Mouse (Mus musculus) skeletal muscle tissue, adult 2 months (tissue): ENCODE results near the gene Trappc10.
"Not testable (repeated sequence)": the region's sequence is repeated elsewhere in the genome, so short reads cannot be mapped to it uniquely, and the experiment has no call there.

Experiments used
- DNase-seq: peaks from one replicate; pipeline ENCODE4 v3.0.0-alpha.2; 2012; ENCODE audit warnings: low read depth, low spot score

The Trappc10 gene

DNA sequence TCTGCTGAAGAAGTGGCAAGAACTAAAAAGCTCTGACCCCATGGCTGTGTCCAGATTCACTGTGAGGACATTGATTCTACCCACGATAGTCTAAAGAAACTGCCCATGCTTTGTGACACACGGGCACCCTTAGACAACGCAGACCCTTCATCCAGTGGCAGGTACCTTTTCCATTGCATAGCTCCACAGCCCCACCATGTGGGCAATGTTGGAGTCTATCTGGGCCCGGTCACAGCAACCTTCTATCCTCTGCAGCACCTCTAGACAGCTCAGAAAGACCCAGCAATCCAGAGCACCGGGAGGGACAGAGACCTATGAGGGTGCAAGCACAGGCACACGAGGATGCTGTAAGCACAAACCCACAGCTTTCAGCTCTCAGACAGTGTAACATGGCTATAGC, 33.1 kb downstream of the Trappc10 start:
- no peak for DNase-seq

DNA sequence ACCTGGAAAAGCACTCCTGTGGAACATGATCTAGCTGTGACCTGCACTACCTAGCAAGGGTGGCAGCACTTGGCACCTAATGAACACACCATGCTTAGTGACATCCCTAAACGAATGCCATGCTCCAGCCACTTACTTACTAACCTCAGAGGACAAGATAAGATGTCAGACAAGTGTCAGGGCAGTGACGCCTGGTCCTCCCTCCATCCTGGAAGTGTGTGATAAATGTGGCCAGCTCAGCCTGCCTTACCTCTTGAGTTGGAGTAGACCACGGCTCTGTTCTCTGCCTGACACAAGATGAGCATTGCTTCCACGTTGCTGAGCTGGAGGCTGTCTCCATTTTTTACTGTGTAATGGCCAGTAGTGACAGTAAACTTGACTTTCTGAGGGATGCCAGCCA, 43.3 kb downstream of the Trappc10 start:
- DNase-seq = no peak

DNA sequence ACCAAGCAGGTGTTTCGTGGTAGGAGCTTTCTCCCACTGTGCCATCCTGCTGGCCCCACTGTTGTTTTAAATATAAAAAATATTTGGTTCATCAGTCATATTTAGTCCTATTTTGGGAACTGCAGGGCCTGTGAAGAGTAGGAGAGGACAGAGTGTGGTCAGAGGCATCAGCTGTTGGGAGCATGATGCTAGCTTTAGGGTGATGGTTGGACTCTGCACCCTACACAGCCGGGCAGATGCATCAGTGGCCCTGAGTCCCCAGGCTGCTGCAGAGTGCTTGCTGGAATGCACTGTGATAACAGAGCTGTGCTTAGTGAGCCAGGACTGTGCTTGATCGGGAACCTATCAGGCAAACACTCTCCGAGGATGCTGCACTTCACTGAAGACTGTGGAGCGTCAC, 51.5 kb downstream of the Trappc10 start:
- no peak for DNase-seq

DNA sequence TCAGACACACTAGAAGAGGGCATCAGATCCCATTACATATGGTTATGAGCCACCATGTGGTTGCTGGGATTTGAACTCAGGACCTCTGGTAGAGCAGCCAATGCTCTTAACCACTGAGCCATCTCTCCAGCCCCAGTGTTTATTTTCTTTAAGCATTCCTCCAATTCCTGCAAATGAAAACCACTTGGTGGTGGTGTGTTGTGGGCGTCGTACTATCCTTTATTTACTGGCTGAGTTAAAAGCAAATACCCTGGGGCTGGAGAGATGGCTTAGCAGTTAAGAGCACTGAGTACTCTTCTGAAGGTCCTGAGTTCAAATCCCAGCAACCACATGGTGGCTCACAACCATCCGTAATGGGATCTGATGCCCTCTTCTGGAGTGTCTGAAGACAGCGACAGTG, 58.4 kb downstream of the Trappc10 start:
- DNase-seq = not testable (repeated sequence)

DNA sequence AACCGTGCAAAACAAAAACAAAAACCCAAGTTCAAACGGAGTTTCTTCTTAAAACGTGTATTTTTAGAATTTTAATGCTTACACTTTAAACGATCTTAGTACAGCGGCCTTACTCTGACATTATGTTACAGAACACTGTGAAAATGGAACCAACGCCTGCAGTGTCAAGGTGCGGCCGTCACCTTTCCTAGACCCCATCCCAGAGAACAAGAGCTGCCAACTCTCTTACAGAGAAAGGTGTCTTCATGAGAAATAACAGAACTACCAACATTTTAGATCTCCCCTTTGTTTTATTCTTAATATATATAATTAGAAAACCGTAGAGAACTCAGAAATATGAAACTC, 59.1 kb downstream of the Trappc10 start:
- DNase-seq = no peak

DNA sequence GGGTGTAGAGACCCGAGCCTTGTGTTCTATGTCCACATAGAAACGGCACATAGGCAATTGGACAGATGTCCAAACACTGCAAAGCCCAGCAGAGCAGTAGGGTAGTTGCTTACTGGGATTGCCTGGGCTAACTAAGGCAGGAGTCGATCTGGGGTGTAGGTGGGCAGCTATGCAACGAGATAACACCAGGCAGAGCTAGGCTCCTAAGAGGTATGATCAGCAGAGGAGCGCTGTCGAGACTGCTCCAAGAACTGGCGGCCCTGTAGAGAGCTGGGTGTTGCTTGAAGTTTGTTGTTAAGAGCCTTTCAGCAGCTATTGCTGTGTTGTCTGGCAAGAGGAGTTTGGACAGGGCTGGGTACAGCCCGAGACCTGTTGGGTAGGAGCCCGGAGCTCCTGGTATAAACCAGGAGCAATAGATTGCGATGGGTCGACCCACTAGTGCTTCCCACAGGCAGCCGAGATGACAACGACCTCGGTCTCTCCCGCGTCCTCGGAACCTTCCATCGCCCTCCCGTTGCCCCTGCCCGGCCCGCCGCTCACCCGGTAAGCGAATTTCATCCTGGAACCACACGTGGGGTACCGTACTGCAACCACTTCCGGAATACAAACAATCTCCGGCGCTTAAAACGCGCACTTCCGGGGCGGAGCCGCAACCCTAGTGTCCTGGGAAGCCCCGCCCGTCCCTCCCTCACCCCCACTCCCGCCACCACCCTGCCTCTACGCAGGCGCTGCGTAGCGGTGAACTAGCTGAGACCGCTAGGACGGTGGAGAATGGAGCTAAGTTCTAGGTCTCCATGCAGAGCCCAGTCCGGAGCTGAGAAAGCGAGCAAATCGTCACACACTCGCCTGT, 59.7 kb downstream of the Trappc10 start, which contains the start of gene Pwp2:
TSS of gene Pwp2 (minus strand) at position 619 of the 850 bp plus-strand sequence.
- DNase-seq = peak; percentile 91

DNA sequence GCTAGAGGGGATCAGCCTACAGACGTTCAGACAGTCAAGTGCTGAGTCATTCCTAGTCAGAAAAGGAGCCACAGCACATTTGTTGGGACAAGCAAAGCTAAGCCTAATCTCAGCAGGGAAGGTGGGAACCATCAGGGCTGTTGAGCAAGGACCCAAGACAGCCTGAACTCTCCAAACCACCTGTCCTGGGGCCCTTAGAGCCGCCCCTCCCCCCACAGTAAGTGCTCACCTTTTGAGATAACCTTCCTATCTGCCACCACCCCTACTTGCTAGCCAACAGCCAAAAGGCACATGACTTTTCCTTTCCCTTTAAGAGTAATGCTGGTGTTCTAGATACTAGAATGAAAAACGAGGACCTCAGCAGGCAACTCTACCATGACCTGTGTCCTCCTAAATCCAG, 60.9 kb downstream of the Trappc10 start:
- DNase-seq = no peak

DNA sequence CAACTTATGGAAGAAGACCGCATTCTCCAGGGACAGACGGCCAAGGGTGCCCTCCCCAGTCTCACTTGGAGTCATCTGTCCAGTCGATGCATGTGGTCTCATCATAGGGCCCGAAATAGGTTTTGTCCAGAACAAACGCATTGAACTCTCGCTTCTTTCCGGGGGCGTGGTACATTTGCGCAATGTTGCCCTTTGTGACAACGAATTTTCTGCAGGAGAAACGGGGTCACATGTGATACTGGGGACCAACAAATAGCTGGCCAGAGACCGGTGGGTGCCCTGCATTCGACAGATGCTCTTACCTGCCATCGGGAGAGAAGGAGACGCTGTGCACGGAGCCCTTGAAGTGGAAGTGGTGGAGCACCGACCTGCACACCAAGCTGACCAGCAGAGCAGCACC, 62.1 kb downstream of the Trappc10 start:
- no peak for DNase-seq

DNA sequence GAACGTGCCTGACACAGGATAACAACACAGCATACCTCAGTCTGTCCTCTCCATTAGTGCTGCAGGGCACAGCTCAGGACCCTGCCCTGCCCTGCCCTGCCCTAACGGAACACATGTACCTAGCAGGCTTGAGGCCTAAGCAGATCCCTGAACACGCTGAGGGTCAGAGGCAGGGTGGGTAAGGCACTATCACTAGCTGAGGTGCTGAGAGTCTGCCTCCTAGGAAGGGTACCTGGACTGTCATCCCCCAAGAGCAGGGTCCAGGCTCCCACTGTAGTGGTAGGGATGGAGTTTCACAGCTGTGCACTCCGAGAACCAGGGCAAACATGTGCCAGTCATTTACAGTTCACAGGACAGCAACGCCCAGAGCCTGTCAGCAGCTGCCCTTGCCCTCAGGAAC, 70.0 kb downstream of the Trappc10 start:
- no peak for DNase-seq

DNA sequence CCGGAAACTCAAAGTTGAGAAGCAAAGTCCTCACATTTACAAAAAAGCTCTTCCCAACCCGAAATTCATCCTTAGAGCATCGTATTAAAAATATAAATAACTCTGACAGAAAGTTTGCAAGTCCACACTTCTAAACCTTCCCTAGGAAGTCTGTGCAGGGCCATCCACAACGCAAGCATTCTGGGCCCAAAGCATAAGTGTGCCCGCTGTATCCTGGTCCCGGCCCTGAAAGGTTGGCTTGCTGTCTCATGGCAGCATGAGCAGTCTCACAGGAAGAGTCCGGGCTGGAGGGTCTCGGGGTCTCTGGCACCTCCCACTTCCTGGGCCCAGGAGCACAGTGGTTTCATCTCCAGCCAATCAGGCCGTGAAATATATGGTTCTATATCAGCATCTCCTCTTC, 72.9 kb downstream of the Trappc10 start:
- no peak for DNase-seq

DNA sequence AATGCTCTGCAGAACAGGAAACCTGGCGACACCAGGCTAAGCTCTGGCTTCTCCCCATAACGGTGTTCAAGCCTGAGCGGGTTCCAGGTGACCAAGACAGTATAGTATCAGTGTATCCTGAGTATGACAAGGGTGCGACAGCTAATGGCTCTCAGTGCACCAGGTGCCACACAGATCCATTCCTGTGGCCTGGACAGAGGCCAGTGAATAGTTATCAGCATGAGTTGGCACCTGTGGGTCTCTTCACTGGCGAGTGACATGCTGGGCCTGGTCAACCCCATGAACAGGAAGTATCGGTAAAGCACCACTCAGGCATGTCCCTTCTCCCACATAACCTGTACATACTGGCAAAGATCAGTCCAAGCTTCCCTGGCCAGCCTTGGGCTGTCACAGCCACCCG, 73.4 kb downstream of the Trappc10 start:
- no peak for DNase-seq

DNA sequence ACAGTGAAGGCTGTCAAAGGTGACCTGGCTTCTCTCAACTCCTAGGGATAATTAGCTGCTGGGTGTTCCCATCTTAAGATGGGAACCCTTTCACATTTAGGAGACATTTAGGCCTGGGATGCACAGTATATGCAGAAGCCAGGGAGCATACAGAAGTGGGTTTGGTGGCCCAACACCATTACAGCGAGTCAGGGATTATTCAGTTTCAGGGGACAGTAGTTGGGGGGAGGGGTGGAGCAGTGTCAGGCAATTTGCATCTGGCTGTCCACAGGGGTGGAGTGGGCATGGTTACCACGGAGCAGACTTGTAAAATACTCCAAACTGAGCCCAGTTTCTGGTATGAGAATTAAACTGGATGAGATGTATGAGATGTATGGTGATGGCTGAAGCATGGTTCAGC, 74.0 kb downstream of the Trappc10 start:
- no peak for DNase-seq

DNA sequence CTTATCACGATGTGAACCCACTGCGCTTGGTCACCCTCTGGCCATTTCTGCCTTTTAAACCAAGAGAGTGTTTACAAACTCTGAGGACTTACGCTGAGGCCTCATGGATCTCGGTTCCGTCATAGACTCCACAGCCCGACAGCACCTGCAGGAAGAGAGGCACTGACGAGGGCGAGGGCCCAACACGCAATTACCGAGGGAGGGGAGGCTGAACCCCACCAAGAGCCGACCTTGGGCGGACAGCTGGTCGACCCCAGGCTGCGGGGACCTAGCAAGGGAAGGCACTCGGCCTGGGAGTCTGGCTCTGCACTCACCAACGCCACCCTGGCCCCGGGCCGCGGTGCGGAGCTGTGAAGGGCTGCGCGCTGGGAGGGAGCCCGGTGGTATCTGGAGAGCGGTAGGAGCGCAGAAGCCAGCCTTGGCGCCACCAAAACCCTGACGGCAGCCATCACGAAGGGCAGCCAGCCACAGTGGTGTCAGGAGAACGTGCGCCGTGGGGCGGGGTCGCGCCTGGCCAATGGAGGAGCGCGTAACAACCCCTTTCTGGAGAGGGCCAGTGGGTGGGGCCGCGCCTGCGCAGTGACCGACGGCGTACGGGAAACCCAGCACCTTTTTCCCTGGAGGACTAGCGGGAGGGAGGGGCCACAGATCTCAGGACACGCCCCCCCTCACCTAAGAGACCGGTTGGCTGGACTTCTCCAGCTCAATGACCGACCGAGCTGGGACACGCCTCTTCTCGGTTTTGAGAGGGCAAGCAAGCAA, 75.0 kb downstream of the Trappc10 start, which contains the start of gene D10Jhu81e:
TSS of gene D10Jhu81e (minus strand) at position 502 of the 762 bp plus-strand sequence.
- DNase-seq = peak; percentile 98

DNA sequence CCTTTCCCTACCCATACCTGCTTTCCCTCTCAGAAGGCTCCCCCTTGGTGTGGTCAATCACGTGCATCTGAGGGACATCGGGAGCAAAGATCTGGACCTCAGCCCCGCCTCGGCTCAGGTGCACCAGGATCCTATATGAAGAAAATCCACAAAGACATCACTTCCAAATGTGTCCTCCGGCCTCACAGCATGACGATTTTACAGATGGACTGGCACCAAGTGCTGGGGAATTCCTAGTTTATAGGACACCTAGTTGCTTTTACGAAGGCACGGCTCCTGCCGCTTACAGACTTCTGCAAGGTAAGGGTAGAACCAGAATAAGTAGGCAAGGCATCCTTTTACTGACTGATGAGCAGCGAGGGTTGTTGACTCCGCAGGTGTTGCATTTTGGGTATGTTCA, 75.6 kb downstream of the Trappc10 start:
- DNase-seq = no peak

DNA sequence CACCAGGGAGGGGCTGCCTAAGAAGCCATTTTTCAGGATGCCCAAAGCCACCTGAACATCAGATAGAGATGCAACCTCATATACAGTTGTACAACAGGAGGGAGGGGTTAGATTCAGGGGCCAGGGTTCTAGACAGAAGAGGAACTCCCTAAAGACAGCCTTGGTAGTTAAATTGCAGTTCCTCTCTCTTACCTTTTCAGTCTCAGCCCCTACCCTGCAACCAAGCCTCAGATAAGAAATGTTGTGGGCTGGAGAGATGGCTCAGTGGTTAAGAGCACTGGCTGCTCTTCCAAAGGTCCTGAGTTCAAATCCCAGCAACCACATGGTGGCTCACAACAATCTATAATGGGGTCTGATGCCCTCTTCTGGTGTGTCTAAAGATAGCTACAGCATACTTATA, 76.7 kb downstream of the Trappc10 start:
- DNase-seq = no peak

DNA sequence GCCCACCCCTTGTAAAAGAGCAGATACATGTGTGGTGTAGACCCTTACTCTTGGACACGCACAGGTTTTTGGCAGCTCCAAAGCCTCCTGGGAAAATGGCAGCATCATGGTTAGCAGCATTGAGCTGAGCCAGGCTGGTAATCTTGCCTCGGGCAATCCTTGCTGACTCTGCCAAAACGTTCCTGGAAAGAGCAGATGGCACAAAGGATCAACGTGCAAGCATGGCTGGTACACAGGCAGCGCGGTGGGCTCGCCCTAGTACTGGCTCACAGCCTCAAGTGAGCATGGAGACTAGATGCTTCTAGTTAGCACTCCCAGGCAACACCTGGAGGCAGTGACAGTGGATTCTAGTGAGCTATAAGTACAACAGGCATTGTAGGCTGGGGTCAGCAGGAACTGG, 77.1 kb downstream of the Trappc10 start:
- no peak for DNase-seq

DNA sequence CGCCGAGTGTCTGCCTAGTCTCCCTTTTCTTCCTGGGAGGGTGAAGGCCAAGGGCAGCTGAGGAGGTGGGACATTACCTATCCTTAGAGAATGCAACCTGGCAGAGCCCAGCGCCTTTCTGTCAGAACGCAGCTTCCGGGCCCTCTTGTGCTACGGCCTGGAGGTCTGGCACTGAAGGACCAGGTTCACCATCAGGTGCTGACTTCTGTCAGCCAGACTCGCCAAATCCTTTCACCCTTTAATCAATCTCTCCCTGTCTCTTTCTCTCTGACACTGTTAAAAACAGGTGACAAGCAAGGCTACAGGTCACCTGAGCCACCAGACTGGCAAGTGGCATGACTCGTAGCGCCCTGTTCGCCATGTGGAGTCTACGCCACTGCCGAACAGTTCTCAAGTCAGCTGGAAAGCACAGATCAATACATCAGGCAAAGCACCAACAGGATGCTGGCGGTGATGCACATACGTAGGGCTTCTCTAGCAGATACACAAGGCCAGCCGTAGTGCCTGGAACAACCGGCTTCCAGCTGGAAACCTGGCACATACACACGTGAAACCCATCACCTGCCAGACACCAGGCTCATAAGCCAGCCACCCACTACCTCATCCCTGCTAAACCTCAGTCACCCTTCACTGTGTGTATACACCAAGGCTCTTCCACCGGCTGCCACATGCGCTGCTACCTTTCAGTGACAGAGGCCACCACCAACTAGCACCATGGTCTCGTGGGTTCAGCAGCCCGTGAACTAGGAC, 79.0 kb downstream of the Trappc10 start:
- DNase-seq = no peak

DNA sequence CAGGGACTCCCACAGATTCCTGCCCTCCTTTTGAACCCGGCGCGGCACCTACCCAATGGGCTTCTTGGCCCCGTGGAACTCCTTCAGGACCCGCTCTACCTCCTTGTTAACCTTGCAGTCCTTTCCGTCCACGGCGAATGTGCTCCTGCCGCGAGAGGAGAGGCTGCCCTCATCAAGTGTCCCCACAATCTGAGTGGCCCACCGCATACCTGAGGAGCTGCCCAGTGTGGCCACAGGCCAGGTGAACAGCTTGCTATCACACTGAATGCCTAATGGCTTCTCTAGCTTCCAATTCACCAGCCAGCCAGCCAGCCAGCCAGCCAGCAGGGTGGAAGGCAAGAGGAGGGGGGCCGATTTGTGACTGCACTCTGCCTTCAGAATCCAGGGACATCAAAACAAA, 79.7 kb downstream of the Trappc10 start:
- DNase-seq = no peak

DNA sequence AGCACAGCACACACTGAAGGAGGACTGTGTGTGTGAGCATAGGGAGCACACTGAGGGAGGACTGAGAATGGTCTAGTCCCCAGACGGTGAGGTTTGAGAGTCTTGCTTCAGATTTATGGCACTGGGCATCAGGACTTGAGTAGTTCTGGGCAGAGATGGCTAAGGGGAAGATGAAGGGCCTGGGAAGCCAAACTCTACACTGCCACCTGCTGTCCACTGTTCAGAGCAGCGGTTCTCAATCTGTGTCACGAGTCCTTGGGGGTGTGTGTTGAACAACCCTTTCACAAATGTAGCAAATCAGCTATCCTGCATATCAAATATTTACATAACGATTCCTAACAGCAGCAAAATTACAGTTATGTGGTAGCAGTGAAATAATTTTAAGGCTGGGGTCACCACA, 80.5 kb downstream of the Trappc10 start:
- DNase-seq = peak; percentile 60

DNA sequence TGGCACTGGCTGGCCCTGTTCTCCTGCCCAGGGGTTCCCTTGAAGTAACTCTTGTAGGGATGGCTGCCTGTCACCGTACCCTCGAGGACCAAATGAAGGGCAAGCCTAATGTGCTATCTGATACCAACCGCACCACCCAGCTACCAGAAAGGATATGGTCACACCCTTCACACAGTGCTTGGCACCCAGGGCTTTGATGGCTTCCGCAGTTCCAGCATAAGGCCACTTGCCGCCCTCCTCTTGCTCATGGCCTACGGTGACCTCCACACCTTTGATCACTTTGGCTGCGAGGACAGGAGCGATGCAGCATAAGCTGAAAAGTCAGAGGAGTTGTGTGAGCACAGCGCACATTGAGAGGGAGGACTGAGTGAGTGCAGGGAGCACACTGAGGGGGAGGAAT, 81.2 kb downstream of the Trappc10 start:
- no peak for DNase-seq

DNA sequence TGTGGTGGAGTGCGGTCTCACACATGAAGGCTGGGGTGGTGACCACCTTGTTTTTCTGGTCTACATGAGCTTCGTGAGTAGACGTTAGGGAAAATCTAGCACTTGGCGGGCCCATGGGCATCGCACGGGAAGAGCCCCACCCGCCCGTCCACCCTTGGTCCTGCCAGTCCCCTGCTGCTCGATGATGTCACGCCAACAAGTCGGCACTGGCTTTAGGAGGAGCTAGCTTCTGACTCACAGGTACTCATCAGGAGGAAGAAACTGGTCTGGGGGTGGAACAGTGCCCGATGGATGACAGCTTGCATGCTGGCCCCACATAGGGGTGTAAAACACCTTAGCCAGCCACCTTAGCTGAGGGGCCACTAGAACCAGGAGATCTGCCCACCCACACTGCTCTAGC, 81.8 kb downstream of the Trappc10 start:
- no peak for DNase-seq

DNA sequence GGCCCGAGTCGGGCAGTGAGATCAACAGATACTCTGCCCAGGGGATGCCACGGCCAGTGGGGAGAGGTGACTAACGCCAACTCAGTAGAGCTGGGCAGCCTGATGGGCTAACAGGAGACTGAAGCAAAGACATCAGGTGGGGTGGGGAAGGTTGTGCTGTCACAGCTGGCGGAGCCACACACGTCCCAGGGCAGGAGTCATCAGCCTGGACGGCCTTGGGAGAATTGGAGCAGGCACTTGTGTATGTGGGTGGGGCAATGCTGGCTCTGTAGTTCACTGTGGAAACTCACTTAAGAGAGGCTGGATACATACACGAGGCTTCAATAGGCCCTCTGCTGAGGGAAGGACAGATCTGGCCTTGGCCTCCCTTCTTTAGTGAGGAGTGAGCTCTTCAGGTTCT, 83.3 kb downstream of the Trappc10 start:
- no peak for DNase-seq
